Mouse (Mus musculus) gastrocnemius, adult 2 months (tissue): ENCODE results near the gene C77080. TPM values are rescaled to one million over a fixed set of nuclear protein-coding genes. Genes with fewer than 3 reads are reported as not detected.

Source experiments
- DNase-seq: peaks from one replicate; pipeline ENCODE4 v3.0.0; 2022
- H3K27ac ChIP-seq: fragments of 200-600 bp; 2 replicates; pipeline ENCODE4 v1.8.1; 2022; ENCODE audit warnings: mild to moderate bottlenecking
- H3K4me3 ChIP-seq: fragments of 200-600 bp; 2 replicates; pipeline ENCODE4 v1.8.1; 2022; ENCODE audit warnings: mild to moderate bottlenecking, moderate library complexity
- CTCF ChIP-seq: fragments of 200-600 bp; IDR thresholded peaks from 2 replicates; pipeline ENCODE4 v1.8.1; 2022; ENCODE audit warnings: antibody characterized with exemption, mild to moderate bottlenecking, moderate library complexity
- intact Hi-C: fragments of 180-260 bp; cut with DNase I; formaldehyde crosslinking; loops from one replicate; pipeline ENCODE4 v1.15.1; 2025
- total RNA-seq, 2 experiments: library from RNA; stranded (reverse); gene quantifications; 2 replicates each; pipeline ENCODE4 v1.2.3; 2021

C77080 gene
- total RNA-seq, 2 experiments from 2014 or later = 2.0 to 2.1 TPM

DNA sequence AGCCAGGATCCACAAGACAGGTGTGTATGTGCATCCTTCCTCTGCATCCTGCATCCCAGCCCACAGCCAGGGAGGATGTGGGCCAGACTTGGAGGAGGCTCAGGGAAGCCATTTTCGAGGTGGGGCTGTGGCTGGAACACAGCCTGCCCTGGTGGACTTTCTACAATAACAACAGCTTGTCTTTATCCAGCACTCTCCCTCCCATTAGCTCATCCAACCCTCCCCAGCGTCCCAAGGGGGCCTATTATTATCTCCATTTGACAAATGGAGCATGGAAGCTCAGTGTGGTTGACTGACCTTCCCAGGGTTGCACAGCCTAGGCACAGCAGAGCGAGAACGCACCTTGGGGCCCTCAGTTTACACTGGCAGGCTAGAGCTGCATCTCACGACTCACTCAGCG, 526 bp downstream of the C77080 start:
- DNase-seq = no peak
- no peak overlapping the region for H3K4me3 ChIP-seq
- intact Hi-C loops = no loop called here
- H3K27ac ChIP-seq = no peak overlapping the region
- TF ChIP-seq CTCF = no peak

DNA sequence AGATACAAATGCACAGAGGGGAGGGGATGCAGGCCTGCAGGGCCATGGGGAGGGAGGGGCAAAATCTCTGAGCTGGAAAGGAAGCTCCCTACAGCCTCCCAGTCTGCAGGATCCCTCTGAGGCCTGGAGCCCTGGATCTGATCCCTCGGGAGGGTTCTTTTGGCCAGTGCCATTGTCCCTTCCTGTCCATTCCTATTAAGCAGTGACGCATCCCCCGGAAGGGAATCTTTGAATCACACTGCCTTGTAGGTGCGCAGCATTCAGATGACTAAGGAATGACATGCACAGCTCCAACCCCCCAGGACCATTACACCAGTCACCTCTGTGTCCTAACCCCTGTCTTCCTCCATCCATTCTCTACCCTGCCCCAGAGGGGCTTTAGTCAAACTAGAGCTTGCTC, 2.1 kb downstream of the C77080 start:
- Histone ChIP-seq H3K4me3 (no peak overlapping the region), H3K27ac (no peak overlapping the region)
- no peak for TF ChIP-seq CTCF
- intact Hi-C loops = no loop called here
- DNase-seq = no peak

DNA sequence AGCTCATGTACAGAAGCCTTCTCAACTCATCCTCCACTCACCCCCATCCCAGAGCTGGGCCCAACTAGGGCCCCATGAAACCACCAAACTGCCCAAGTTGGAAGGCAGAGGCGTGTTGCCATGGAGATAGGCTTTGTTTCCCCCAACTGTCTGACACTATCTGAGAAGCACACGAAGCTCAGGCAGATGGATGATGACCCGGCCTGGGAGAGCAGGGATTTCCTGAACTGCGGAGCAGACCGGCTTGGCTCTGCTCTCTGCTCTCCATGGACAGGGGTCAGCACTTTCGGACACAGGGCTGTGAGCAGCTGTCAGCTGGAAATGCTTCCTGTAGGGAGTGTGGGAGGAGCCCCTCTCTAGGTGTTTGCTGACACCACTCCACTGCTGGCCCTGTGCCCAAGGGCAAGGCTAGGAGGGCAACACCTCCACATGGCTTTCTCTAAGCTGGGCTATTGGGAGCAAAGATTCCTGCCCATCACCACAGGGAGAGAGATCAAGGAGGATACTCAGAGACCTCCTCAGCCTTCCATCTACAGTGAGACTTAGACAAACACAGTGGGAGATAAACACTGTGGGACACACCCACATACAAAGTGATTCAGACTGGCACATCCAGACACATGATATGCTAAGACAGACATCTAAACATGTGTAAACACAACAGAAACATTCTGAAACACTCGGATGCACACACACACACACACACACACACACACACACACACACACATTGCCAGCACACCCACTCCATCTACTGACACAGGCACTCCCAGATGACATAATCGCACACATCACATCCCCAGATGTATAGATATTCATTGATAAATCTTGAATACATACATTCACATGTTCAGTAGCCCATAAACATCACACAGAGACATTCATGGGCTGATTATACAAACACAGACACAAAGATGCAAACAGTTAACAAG, 4.5 kb downstream of the C77080 start:
- H3K4me3 ChIP-seq = no peak overlapping the region
- no peak for DNase-seq
- H3K27ac ChIP-seq = no peak overlapping the region
- TF ChIP-seq CTCF = no peak
- intact Hi-C loops = no loop called here

DNA sequence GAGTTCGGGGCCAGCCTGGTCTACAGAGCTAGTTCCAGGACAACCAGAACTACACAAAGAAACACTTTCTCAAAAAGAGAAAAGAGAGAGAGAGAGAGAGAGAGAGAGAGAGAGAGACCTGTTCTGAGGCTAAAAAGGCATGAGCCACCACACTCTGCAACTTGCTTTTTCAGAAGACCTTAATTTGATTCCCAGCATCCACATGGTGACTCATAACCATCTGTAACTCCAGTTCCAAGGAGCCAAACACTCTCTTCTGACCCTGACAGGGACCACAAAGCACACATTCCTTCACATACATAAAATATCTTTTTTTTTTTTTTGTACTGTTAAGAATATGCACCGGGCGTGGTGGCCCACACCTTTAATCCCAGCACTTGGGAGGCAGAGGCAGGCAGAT, 6.6 kb downstream of the C77080 start:
- H3K4me3 ChIP-seq = no peak overlapping the region
- no peak for TF ChIP-seq CTCF
- intact Hi-C loops = no loop called here

DNA sequence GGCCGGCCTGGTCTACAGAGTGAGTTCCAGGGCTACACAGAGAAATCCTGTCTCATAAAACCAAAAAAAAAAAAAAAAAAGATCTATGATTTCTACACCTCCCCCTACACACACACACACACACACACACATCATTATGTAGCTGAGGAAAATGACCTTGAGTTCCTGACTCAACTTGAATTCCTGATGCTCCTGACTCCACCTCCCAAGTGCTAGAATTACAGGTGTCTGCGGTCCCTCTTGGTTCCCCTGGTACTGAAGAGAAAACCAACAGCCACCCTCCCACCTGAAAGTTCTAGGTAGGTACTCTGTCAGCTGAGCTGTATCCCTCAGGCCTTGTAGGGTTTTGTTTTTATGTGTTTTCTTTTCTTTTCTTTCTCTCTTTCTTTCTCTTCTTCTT, 8.7 kb downstream of the C77080 start:
- H3K4me3 ChIP-seq = no peak overlapping the region
- no peak overlapping the region for H3K27ac ChIP-seq
- TF ChIP-seq CTCF = no peak
- DNase-seq = no peak
- intact Hi-C loops = no loop called here

More for the DNA sequence above, 6.6 kb downstream of the C77080 start:
- DNase-seq = no peak
- no peak overlapping the region for H3K27ac ChIP-seq

DNA sequence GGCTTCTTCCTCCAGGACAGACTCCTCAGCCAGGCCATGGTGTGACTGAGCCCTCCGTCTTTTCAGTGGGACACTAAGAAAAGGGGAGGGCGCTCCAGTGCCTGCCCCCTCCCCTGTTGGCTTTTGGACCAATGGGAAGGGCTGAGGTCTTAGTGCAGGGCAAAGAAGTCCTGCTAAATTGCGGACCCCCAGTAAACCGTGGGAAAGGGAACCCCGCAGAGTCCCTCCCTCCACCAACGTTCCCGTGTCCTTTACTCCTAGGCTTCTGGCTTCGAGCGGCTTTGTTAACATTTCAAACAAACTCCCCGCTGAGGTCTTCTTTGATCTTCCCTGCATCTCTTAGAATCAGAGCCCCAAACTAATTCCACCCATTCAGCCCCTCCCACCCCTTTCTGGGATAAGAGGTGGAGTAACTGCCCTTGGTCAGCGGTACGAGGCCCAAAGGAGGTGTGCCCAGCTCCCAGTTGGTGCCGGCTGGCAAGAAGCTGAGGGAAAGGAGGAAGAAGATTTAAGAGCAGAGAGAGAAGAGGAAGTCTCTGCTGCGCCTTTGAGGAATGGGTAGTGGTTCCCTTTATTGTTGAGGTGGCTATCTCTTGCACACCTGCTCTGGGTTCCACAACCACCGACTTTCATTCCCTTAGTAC, 9.6 kb downstream of the C77080 start:
- H3K4me3 ChIP-seq = no peak overlapping the region
- DNase-seq = no peak
- no peak for TF ChIP-seq CTCF
- H3K27ac ChIP-seq = no peak overlapping the region
- intact Hi-C loops = no loop called here

DNA sequence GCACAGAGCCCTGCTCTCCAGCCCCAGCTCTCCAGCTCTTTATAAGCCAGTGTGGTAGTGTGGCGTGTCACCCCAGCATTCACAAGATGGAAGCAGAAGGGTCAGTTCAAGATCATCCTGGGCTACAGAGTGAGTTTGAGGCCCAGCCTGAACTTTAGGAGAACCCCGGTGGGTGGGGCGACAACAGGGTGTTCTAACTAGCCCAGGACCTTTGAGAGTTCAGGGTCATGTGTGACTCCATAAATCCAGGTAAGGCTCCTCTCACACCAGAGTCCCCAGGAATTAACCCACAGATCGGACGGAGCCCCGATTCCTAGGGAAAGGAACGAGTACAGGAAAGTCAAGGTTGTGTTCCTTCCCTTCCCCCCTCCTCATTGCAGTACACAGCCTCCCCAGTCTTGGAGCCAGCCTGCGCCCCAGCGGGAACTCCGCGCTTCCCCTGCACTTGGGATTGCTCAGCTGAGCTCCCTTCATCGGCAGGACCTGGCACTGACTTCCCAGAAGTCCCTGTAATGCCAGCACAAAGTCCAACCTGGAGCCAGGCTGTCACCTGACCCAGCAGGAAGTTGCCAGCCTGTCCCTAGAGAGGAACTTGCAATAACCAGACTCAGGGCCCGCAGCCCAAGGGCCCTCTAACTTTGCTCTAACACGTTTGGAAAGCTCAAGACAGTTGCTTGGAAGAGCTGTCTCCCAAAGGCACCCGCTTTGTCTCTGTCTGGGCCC, 10.3 kb downstream of the C77080 start:
- peak; percentile 65 for DNase-seq
- intact Hi-C loops = no loop called here
- Histone ChIP-seq H3K4me3 (no peak overlapping the region), H3K27ac (no peak overlapping the region)
- no peak for TF ChIP-seq CTCF

DNA sequence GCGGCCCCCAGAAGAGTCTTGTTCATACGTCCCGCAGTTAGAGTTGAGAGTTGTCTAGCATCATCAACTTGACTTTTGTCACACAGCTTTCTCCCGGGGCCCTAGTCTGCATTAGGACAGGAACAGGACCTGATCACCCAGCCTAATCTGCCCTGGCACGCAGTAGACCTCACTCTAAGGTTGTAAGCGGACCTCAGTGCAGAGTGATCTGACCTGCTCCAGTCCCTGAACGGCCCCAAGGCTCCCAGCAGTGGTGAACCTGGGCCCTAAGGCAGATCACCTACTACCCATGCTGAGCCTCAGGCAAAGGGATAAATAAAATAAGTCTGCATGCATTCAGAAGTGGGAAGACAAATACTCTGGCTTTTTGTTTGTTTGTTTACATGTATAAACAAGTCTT, 11.9 kb downstream of the C77080 start:
- DNase-seq = no peak
- Histone ChIP-seq H3K27ac (no peak overlapping the region), H3K4me3 (no peak overlapping the region)
- TF ChIP-seq CTCF = no peak
- intact Hi-C loops = no loop called here

DNA sequence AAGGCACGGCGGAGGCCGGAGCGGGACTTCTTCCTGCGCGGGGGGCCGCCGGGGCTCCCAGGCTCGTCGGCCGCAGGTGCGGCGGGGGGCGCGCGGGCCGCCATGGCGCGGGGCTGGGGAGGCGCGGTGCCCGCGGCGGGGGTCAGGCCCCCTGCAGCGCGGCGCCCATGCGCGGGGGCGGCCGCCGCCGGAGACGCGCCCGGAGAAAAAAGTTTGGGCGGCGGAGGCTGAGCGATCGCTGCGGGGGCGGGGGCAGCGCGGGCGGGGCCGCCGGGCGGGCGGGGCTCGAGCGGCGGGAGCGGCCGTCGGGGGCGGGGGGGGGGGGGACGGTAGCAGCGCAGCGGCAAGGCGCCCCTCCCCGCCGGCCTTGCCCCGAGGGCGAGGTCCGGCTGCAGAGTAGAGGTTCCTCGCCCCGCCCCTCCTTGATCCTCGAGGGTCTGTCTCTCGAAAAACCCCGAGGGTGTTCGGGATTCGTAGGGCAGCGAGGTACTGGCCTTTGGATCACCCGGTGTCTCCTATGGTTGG, 12.9 kb downstream of the C77080 start:
- intact Hi-C loops = no loop called here
- DNase-seq = no peak
- Histone ChIP-seq H3K27ac (peak overlapping the region; percentile 81), H3K4me3 (peak overlapping the region; percentile 85)
- no peak for TF ChIP-seq CTCF

DNA sequence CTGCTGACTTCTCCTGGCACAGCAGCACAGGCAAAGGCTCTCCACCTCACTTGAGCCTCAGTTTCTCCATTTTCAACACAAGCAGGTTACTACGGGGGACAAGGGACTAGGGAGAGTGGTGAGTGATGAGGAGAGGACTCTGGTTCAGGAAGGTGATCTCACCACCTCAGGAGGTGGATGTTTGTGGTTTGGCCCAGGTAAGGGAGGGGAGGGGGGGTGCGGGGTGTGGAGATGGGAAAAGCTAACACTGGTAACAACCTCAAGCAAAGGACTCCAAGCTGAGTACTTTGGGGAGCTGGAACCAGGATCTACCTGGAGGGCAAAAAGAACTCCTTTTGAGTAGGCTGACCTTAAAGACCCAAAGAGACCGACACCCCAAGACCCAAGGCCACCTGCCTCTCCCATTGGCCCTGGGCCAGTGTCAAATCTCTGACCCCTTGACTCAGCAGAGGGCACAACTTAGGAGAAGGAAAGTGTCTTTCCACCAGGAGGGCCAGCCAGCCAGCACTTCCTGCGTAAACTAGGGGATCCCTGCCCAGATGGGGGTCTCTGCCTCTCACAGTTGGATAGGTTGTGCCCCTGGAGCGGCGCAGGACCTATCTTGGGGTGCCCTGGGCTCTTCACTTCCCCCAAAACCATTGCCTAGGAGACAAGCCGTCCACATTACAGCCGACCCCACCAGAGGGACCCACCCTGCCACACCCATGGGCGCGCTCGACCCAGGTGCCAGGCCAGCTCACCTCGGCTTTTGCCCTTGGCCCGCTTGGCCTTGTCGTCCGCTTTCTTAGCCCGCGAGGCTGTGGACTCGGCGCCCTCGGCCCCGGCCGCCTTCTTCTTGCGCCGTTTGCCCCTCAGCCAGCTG, 13.6 kb downstream of the C77080 start:
- intact Hi-C loops = no loop called here
- Histone ChIP-seq H3K27ac (peak overlapping the region; percentile 81), H3K4me3 (peak overlapping the region; percentile 85)
- no peak for TF ChIP-seq CTCF
- no peak for DNase-seq

DNA sequence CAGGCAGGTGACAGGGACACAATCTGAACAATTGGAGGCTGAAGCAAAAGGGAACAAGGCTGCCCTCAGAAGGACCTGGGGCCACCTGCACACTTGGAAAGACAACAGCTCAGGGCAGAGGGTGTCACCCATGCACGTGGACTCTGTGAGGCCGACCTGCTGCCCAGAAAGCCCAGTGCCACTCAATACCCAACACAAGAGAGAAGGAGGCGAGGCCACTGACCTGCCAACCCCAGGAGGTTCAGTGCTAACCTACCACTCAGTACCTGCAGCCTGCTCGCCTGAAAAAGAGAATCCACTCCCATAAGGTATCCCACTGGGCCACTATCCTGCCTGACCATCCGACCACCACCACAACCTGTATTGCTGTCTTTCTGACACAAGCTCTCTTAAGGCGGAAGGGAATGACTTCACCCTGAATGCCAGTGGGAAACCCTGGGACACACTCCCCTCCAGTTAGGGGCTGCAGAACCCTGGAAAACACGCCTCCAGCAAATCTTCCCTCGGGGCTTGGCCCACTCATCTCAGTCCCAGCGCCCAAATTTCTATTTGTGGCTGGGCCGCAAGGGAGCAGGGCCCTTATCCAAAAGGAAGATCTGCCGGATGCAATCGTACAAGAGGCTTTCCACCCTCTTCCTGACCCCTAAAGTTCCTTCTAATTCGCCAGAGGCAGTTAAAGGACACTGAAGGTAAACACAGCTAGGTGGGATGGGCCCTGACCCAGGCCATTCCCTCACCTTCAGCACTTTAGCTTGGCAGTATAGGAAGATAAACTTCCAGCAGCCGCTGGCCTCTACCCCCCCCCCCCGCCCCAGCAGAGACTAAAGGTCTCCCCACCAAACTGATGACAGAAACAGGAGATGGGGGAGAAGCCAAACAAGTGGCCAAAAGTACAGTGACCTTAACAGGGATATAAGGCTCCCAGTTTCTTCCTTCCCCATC, 14.6 kb downstream of the C77080 start:
- peak overlapping the region; percentile 85 for H3K4me3 ChIP-seq
- intact Hi-C loops = no loop called here
- peak overlapping the region; percentile 81 for H3K27ac ChIP-seq
- no peak for TF ChIP-seq CTCF
- no peak for DNase-seq
